Mouse (Mus musculus) erythroid progenitor cell, adult 5-6 weeks (primary cell): Measurements from ENCODE around the gene Ubxn10. TPM values are rescaled to one million over a fixed set of nuclear protein-coding genes. Genes with fewer than 3 reads are reported as not detected.

Experiments
- ATAC-seq: replicated peaks from 2 replicates; pipeline ENCODE4 v1.8.0; 2016; ENCODE audit warnings: moderate number of reproducible peaks, mild to moderate bottlenecking, moderate TSS enrichment, inconsistent platforms; ENCODE audit not compliant: poor library complexity, low FRiP score, severe bottlenecking
- total RNA-seq, 2 experiments: library from RNA; stranded (forward) in 1 of 2; stranded (reverse) in 1 of 2; fragments of 150-400 nt in 1 of 2; fragments of 186-747, 209-891 nt in 1 of 2; gene quantifications; 2 replicates each; pipeline versions ENCODE4 v1.2.3 to v1.2.4; 2015 to 2017; ENCODE audit warnings: low replicate concordance in 2 of 2

The Ubxn10 gene
- total RNA-seq, 2 experiments from 2014 or later = not detected

DNA sequence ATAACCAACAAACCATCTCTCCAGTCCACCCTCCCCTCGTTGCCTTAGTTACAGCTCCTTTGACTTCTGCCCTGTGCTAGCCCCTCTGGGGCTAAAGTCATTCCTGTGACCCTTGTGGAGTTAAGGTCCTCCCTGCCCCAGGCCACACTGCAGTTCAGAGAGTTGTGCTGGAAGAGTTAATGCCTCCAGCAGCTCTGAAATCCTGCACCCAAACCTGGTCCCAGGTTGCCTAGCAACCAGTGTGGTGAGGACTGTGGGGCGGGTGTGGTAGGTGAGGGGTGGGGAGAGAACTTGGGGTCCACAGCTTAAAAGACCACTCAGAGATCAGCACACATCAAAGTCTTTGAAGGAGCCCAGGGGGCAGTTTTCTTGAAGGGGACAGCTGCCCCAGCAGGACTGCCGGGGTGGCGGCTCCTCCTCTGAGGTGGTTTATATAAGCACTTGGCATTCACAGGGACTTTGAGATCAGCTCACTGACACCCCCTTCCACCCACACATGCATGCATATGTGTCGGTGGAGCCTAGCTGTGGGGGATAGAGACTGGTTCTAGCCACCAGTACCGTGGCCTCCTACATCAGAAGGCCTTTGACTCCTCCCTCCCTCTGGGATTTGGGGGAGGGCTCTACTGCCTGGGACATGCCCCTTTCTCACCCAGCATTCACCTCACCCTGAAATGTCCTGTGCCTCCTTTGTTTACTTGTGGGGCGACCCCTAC is 2.3 kb upstream of the Ubxn10 start:
- ATAC-seq = no peak

DNA sequence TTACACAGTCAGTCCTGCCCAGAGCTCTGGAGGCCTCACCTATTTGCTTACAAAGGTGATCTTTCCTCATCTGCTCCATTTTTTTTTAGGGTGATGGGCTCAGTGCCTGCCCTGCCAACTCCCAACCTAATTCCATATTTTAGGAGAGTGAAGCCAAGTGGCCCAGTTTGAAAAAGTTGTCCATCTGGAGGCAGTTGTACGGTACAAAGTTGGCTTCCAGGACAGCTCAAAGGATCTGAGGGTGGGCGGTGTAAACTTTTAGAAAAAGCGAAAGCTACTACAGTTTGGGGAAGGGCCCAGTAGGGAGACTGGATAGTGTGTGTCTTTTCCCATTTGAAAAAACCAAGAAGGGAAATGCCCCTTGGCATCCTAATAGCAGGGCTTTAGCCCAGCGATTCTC is 2.1 kb downstream of the Ubxn10 start:
- no peak for ATAC-seq

DNA sequence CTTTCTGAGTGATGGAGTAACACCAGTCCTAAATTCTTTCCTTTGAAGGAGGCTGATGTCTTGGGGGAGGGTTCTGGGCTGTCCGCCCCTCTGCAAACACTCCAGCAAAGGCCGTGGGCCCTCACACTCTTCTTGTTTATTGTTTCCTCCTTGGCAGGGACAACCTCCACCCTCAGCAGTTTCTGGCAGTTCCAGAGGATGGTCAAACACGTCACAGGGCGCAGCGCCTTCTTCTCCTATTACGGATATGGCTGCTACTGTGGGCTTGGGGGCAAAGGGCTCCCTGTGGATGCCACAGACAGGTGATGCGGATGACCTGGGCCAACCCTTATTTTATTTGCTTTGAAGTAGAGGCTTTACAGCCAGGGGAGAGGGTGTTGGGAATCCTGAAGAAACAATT is 2.9 kb downstream of the Ubxn10 start:
- ATAC-seq = no peak

DNA sequence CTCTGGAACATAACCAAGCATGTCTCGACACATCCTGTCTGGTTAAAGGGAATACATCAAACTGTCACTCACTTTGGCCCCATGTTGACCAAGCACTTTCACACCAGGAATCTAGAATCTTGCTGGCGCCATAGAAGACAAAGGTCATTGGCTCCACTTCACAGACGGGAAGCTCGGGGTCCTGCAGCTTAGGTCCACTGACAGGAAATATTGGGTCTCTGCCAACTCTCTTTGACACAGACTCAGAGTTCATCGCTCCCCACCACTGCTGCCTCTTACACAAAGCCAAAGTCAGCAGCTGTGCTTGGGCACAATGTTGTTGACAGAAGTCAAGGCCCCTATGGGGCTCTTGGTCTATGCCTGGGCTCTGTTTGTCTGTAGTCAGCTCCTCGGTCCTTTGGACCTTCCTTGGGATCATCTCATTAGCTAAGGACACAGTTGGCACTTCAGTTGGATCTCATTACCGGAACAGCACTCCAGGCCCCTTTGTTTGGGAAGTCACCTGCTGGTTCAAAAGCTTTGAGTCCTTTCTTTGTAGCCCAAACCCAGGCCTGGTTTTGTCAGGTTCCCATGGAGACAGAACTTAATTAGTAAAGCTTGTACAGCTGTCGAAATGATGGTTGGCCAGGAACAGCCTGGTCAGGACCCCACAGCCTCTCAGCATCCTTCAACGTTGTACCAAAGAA is 7.8 kb downstream of the Ubxn10 start:
- ATAC-seq = no peak

DNA sequence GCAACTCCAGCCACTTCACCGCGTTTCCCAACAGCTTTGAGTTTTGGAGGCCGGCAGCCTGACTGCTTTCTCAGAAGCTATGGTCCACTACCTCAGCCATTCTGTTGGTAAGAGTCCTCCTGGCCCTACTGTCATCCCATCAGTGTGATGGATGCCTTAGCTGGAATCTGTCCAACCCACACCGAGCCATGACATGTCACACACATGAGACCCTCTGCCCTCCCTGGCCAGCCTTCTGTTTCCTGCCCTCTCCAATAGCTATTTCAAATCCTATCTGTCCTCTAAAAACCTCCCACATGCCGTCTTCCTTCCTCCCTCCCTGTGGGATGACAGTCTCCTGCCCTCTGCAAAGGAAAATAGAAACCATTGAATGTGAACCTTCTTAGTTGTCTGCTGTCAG is 11.2 kb downstream of the Ubxn10 start:
- ATAC-seq = no peak

DNA sequence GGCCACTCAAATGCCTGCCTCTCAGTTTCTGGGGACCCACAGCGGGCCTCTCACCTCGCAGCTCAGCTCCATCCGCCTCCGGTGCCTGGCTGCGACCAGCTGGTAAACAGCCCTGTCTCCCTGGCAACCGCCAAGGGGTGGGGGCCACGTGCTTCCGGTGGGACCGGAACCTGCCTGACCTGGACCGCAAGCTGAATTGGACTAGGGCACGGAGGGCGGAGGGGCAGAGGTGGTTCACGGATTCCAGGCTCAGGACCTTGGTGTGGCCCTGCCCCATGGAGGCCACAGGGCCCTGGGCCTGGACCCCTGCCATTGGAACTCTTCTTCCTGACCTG is 11.9 kb downstream of the Ubxn10 start:
- ATAC-seq = no peak

DNA sequence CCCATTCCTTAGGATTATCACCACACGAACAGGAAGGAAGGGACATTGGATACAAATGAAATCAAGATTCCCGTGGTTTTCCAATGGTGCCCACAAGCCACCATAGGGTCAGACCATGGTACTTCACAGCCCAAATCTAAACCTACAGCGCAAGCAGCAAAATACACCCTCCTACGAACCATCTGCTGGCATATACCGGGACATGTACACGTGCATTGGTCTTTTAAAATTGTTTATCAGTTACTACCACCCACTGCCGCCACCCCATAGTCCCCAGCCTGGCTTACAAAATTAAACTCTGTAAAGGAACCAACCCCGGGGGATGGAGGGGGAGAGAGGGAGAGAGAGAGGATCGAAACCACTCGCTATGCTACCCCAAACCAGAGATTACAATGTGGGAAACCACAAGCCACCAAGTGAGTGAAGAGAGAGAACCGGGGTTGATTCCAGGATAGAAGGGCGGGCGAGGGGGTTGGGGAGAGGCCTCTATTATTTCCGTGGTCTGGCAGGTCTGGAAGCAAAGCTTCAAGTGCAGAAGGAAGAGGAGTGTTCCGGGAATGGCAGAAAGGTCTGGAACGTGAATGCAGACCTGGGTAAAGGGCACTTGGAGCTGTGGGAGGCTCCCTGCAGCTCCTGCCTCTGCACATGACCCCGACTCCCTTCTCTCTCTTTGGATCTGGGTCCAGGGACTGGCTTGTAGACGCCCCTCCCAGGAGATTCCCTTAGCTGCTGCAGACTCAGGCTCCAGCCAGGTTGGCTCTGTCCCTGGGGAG is 12.4 kb downstream of the Ubxn10 start, which contains the start of gene Pla2g2c:
Gene Pla2g2c, plus strand, starts transcription at position 439 of the 773 bp plus-strand sequence.
- ATAC-seq = no peak

DNA sequence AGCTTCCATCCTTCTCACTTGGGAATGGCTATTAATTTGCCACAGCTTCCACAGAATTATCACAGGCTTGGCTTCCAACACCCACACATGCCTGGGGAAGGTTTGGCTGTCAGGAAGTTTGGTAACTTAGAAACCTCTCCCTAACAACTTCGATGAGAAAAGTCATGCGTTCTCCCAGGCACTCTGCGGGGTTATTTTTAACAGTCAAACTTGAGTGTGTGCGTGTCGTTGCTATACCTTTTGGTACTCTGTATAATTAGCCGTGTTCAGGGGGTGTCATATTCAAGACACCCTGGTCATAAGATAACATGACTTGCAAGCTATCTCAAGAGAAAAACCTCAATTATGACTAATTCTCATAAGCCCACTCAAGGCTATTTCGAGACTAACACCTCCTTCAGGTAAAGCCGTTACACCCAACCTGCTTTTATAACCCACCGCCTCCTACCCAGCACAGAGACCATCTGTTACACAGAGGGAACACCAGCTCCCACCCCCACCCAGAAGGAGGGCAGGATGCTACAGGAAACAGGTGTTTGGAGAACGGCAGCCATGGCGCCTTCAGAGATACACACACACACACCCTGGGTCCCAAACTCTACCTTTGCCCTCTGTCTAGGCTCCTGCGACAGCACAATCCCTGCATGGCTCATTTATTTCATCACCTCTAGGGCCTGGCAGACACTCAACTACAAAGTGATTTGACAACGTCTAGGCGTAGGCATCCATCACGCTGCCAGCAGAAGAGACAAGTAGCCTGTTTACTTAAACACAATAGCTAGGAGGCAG is 13.3 kb downstream of the Ubxn10 start:
- no peak for ATAC-seq

DNA sequence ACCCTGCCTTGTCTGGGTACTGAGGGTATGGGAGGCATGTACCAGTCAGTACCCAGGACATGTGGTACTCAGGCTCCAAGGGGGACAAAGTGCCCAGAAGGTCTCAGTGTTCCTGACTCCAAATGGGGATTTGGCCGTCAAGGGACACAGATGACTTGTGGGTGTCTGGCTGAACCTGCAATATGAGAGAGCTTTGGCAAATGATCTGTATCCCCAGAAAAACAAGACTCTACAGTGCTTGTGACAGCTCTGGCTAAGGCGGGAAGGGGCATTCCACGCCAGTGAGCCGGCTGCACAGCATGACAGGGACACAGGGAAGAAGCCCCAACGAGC is 17.7 kb downstream of the Ubxn10 start:
- no peak for ATAC-seq

DNA sequence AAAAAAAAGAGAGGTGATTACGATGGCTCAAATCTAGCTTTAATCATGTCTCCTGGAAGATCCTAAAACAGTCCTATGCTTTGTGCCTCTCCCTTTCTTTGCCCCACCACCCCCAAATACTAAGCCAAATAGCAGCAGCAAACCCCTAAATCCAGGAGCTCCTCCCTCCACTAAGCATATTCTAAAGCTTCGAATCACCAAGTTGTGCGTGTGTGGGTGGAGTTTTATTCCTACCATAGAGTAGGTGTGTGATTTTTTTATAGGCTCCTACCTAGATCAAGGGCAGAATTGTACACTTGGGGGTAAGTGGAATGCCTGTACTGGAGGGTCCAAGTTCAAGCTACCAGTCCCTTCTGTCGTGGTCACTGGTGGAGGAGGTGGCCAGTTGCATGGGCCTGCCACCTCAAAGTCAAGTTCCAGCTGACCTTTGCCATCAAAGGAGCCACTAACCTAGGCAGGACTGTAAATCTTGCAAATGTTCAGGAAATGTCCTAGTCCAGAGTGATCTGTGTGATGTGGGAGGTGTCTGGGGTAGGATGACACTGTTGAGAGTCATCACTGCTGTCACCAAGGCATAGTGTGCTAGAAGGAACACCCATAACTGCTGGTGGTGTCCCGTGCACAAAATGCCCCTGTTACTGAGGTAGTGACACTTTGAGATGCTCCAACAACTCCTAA is 18.2 kb downstream of the Ubxn10 start:
- no peak for ATAC-seq

DNA sequence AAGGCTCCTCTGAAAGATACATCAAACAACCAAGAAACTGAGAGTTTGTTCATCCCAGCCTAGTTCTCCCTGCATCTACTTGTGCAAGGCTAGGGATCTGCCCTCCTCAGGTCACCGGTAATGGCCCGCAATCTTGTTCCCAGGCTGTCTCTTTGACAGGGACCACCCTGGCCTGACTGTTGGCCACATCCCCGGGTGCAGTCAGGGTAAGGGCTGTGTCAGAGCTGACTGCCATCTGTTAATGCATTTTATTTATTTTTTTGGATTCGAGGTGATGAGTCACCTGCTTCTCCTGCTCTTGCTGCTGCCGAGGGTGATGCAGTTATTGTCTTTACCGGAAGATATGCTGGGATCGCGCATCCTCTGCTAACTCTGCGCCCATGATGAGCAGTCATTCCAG is 20.3 kb downstream of the Ubxn10 start:
- ATAC-seq = no peak

DNA sequence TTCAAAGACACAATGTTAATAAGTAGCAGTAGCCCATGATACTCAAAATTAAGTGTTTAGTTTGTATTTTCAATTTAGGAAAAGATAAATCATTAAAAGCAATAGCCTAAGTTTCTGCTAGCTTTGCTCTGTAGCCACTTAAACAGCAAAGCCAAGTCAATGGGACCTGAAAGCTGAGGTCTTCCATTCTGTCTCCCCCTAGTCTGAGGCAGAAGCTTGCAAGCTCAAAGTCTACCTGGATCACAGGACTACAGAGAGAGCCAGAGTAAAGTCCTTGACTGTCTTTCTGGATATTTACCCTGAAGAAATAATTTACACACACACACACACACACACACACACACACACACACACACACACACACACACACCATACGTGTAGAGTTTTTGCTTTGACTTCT is 22.8 kb downstream of the Ubxn10 start:
- no peak for ATAC-seq

DNA sequence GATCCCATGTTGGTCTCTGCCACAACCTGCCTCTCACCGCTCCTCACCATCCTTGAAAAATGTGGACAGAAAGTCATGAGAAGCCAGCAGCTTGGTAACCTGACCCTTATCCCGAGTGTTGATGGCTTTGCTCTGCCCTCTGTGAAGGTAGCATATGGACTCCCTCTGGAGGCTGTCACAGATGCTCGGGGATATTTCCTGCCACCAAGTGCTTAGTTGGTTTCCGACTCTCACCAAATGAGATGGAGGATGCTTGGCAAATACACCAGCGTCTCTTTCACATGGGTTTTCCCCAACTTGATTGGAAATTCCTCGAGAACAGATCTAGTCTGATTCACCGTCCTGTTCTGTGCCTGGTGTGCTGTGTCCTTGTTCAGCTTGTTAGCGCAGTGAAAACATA is 24.3 kb downstream of the Ubxn10 start:
- no peak for ATAC-seq

DNA sequence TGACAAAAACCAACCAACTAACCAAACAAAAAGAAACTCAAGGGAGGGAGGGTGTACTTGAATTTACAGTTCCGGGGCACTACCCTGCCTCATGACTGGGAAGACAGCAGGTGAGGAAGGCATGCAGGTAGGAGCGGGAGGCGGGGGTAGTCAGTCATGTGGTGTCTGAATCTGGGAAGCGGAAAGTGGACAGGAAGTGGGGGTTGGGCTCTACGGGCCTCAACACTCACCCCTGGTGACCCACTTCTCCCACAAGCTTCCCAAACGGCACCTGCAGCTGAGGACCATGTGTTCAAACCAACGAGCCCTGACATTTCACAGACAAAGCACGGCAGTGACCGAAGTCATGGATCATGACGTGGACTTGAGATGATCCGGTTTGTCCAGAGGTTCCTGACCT is 24.9 kb downstream of the Ubxn10 start:
- ATAC-seq = no peak

DNA sequence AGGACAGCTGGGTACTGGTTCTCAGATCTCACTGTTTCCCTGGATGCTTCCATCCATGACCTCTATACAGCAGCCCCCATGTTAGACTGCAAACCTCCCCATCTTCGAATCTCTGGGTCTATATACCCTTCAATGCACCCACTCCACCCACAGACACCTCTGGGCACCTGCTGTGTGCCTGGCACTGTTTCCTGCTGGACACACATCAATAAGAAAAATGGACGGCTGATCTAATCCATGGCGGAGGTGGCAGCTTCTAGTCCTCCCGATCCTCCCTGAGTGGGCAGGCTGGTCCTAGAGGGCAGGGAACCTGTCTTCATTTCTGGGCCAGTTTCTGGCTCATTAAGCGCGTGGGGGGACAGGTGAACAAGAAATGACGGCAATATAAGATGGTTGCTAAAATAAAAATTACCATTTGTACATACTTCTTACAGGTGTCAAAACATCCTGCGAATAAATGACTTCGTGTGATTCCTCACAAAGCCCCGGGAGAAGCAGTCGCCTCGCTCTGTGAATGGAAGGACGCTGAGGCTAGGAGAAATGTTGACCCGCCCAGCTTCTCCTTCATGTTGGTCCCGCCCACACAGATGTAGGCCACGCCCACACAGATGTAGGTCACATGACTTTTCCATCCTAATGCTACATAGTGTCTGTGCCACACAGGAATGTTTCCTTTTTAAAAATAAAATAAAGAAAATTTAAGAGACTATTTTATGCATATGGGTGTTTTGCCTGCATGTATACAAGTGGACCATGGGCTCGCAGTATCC is 25.7 kb downstream of the Ubxn10 start:
- ATAC-seq = no peak

DNA sequence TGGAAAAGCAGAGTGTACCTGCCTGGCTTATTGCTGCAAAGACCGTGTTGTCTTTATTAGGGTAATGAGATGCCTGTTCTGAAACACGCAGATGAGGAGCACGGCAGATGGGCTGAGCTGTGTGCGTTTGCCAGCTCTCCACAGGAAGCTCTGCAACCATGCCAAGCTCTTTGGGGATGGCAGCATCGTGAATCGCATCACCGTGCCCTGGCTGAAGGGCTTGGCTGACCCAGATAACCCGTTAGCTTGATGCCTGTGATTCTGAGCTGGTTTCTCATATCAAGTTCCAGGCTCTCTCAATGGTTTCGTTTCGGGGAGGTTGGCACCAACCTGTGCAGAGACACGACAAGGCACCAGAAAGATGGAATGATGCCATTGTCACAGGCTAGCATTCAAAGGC is 26.3 kb downstream of the Ubxn10 start:
- no peak for ATAC-seq

DNA sequence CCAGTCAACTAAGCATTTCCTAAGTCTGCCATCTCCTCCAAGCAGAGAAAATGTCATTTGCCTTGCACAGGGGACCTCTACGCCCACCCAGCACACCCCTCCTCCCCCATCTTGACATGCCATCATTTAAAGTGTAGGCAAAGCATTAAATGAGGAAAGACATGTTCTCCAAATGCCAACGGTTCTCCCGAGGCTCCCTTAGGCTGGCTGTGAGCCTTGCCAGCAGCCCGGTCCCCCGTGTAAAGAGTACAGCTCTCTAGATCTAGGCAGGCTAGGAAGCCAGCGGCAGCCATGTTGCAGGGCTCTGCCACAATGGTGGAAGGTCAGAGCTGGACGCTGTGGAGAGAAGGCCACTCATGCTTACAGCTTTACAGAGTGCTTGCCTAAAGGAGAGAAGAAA is 27.0 kb downstream of the Ubxn10 start:
- no peak for ATAC-seq

DNA sequence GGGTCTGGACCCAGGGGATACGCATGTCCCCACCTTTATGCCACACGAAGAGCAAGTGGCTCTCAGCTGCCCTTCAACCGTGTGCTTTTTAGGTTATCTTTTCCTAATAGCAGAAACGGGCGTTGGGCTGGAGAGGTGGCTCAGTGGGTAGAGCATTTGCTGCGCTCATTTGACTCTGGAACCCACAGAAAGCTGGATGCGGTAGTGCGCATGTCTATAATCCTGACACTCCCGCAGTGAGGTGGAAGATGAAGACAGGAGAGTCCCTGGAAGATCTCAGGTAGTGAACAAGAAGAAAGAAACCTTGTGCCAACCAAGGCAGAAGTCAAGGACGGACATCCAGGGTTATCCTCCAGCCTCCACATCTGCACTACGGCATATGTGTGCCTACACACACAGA is 27.7 kb downstream of the Ubxn10 start:
- no peak for ATAC-seq

DNA sequence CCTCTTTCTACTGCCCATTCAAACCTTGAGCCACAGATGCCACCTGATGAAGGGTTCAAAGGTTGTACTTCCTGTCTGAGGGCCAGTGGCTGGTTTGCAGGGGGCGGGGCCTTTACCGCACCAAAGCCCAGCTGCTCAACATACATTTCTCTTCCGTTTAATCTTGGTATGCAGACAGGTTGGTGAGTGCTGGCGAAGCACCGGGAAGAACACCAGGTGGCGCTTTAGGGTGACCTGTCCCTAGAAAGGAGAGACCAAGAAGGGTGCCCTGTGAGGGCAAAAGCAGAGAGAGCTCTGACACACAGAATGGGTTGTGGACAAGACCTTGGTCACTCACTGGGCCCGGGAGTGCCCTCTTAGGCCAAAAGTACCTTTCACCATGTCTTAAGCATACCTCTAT is 28.3 kb downstream of the Ubxn10 start:
- ATAC-seq = no peak
